Mouse (Mus musculus): ENCODE data around the gene Fam174a.
A peak's percentile ranks its signal among the peaks of the same experiment; 100 is the strongest.

Fam174a gene

DNA sequence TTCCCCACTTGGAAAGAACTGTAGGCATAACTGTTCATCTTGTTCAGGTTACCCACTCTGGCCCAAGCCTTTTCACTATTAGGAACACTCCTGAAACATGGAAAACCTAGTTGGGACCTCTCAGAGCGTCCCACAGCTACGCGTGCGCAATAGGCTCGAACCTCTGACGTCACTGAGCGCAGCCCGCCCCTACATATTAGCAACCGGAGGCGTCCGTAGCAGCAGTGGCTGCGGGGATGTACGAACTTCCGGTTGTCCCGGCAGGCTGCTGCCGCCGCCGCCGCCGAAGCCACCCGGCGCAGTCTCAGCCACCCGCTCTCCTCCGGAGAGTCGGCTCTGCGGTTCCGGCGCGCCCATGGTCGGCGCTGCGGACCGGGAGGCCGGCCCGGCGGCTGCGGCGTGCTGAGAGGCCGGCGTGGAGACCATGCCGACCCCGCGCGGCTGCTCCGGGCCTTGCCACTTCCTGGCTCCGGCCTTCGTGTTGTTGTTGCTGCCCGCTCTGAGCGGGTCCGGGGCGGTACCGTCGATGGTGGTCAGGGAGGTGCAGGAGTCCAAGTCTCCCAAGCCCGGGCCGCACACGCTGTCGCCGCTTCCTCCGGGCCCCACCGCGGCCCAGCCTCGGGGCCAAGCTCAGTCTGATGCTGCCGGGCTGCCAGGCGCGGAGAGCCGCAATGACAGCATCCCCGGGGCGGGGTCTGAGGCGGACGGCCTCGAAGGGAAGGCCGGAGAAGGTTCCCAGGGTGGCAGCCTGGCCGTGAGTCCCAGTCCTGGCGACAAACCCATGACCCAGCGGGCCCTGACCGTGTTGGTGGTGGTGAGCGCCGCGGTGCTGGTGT lies at the start of gene Fam174a:
Gene Fam174a (plus strand): TSS at position 231 of the 836 bp plus-strand sequence.
- DNase-seq (ENCODE audit: extremely low spot score, low read depth, low spot score) = peak; percentile 57

GRCm38 (mm10) chr1:95263843-95264242 lies 49.6 kb upstream of the Fam174a start:
- DNase-seq (ENCODE audit: extremely low spot score, low read depth, low spot score) = no peak

DNA sequence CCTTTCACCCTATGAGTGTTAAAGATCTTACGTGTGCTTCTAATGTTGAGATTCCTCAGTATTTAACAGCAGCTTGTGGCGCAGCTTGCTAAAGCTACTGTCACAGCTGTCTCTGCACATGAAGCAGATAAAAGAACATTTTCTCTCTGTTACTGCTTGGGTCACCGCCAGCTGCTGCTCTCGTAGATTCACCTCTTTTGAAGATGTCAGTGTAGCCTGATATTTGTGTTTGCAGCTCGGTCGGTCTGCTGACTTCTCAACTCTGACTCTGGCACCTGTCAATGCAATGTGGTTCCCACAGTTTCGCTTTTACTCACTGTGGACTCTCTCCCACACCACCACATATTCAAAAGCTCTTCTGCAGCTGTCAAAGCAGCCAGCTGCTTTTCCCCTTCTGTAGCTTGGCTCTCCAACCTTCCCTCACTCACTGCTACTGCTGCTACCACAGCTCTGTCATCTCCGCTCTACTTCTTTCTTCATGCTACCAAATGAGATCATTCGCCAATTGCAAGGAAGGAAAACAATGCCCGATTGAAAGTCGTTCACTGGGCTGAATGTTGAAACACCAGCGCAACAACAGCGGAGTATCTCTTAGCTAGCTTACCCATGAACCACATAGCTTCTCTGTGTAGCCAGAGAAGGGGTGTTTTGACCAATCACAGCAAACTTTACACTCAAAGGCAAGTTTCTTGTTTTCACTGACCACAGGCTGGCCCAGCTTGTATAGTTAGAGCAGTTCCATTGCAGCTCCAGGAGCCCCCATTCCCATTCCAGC lies 45.3 kb upstream of the Fam174a start:
- DNase-seq (ENCODE audit: extremely low spot score, low read depth, low spot score) = no peak

GRCm38 (mm10) chr1:95273321-95273720 lies 40.1 kb upstream of the Fam174a start:
- DNase-seq (ENCODE audit: extremely low spot score, low read depth, low spot score) = no peak

DNA sequence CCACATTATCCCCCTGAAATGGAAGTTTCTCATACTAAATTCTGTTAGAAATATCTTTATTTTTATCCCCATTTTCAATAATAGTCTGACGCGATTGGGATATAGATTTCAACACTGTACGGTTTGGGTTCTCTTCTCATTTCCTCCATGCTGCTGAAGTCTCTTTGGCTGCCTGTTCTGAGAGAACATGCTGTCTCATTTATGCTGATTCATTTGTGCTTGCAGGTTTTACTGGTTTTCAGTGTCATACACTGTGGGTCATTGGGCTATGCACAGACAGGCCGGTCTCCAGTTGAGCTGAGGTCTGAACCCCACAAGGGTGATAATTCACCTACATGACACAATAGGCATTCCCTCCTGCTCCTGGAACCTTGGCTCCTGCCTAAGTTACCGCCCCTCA lies 5.1 kb upstream of the Fam174a start:
- no peak for DNase-seq (ENCODE audit: extremely low spot score, low read depth, low spot score)

DNA sequence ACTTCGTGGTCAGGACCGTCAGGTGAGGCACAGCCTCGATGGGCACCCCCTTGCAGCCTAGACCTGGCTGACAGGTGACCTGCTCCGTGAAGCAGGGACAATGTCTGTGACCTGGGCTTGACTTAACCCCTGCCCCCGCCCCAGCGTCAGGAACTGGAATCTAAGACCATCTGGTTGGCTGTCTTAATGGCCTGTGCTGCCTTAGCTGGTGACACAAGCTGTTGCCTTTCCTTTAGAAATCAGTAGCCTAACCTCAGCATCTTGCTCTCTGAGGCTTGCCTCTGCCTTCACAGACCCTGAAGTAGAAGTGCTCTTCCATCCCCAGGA lies 769 bp downstream of the Fam174a start:
- no peak for DNase-seq (ENCODE audit: extremely low spot score, low read depth, low spot score)

DNA sequence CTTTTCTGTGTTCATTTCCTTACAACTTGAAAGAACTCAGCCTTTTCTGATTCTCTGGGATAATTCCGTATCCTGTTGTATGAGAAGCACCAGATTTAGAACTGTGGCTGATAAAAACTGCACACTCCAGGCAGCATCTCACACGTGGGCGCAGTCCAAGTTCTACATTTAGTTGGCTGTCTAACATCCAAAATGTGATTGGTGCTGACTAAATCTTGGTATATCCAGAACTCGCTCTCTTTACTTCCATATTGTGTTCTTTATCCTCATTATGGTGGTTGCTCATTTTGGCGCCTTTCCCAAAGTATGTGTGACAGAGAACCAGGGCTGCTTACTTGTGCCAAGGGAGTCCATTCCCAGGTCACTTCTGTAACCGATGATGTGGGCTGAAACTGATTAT lies 2.6 kb downstream of the Fam174a start:
- DNase-seq (ENCODE audit: extremely low spot score, low read depth, low spot score) = no peak

DNA sequence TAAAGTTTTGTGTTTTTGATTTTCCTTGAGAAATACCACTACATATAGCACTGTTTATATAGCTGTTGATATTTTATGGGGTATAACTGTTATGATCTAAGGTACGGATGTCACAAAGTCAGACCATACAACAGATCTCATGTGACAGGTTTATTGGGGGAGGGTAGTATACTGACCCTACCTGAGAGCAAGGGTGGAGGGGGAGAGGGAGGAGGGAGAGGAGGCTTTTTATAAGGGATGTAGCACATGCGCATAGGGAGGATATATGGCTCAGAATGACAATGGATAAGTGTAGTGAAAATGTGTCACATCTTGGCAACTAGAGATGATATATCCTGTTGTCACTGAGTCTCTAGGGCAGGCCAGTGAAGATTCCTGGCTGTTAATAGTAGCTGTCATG lies 8.8 kb downstream of the Fam174a start:
- DNase-seq (ENCODE audit: extremely low spot score, low read depth, low spot score) = no peak

DNA sequence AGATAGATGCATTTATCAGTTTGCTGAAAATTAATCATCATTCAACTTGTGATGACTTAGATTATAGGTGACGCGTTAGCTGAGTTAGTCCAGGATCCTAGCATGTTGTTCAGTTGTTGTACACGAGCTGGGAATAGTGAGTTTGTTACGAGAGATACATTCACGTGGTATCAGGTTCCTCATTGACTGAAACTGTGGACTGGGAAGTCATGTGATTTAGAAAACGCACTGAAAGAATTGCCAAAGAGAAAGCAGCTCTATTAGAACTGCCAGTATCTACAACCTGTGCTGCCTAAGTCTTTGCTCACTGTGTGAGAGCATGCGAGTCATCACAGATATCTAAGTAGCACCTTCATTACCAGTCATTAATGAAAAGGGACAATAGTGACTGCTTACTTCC lies 9.6 kb downstream of the Fam174a start:
- no peak for DNase-seq (ENCODE audit: extremely low spot score, low read depth, low spot score)

- no peak for DNase-seq (ENCODE audit: extremely low spot score, low read depth, low spot score)
Measured at GRCm38 (mm10) chr1:95326856-95327255, 13.4 kb downstream of the Fam174a start.

DNA sequence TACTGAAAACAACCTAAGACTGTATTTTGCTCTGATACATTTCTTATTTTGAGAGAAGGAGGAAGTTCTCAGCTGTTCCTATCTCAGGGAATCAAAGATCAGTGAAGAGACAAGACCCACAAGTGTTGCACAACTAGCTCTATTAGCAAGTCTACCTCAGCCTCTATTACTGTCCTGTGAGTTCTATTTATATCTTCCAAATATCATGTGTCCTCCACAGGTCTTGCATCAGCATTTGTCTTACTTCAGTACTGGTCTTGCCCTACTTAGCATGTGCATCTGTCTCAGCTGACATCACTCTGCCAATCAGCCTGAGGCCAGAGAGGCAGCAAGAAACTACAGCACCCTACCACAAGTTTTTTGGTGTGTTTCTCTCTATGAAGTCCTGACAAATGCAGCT lies 26.2 kb downstream of the Fam174a start:
- no peak for DNase-seq (ENCODE audit: extremely low spot score, low read depth, low spot score)

- no peak for DNase-seq (ENCODE audit: extremely low spot score, low read depth, low spot score)
Measured at GRCm38 (mm10) chr1:95342242-95342641, 28.8 kb downstream of the Fam174a start.

DNA sequence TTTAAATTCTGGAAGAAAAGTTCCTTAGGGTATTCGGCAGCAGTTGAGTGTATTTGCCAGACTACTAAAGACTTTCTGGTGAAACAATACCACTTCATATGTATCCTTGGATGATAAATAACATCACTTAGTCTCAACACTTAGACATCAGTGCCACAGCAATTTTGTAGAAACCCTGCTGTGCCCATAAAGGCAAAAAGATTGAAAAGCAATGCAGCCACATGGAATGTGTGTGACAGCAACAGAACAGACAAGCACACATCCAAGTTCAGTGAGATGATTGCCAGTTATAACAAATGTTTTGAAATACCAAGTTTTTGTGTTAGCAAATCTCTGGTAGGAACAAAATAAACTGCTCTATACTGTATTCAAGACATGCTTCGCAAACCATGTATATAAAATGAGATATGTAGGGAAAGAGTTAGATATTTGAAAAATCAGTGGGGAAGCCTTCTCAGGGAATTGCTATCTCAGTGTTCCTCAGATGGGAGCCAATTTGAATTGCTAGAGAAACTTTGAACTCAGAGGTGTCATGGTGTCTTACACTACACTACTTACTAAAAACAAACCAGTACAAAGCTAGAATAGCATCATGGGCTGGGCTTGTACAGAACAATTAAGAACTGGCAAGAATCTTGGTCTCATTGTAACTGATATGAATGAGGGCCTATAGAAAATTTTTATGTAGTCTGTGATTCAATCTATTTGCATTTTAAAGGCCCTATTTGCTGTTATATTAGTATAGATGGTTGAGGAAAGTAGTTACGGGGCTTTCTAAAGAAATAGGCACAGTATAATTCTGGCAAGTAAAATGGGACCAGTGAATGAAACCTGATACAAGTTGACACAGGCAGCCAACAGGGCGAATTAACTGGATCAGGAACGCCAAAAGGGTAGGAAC lies 30.4 kb downstream of the Fam174a start:
- no peak for DNase-seq (ENCODE audit: extremely low spot score, low read depth, low spot score)

DNA sequence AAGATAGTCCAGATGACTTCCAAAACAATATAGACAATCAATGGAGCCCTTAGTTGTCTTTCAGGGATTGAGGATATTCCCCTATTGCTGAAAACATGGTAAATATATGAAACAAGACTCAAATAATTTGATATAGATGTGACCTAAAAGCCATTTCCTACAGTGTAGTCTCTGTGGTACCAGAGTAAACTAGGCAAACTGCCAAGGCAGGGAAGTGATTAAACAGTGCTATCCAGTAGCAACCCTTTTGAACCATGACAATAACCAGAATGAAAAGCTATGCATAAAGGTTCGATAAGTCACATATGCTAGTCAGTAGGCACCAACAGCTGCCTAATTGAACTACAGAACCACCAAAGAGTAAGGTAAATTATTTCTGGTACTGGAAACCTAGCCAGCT lies 40.7 kb downstream of the Fam174a start:
- DNase-seq (ENCODE audit: extremely low spot score, low read depth, low spot score) = no peak

DNA sequence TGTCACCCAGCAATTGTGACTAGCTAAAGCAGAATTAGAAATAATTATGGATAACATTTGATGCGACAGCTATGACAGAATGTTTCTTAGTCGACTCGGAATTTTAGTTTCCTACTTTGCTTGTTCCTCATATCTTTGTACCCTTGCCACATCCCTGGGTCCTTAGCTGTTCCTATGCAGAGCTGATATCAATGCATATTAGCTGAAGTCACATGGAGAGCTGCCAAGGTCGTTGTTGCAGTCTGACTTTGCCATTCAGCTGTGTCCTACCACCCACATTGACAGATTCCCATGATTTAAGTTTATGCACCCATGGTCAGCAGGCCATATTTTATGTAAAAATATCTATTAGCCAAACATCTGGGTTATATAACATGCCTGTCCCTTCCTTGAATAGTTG lies 43.5 kb downstream of the Fam174a start:
- DNase-seq (ENCODE audit: extremely low spot score, low read depth, low spot score) = no peak

DNA sequence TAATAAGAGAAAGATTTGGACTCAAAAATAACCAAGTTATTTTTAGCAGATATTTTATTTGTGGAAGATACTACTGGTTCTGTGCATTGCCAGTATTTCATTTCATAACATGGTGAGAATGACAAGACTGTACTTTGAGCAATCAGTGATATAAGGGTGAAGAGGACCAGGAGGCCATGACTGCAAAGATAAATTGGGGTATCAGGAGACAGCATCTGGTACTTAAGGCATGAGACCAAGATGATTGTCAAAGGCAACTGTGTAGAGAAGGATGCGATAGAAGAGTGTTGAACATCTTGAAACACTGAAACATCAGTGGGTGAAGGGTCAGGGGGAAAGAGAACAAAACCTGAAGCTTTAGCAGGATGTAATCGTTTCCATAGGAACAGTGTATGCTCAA lies 50.3 kb downstream of the Fam174a start:
- DNase-seq (ENCODE audit: extremely low spot score, low read depth, low spot score) = no peak

DNA sequence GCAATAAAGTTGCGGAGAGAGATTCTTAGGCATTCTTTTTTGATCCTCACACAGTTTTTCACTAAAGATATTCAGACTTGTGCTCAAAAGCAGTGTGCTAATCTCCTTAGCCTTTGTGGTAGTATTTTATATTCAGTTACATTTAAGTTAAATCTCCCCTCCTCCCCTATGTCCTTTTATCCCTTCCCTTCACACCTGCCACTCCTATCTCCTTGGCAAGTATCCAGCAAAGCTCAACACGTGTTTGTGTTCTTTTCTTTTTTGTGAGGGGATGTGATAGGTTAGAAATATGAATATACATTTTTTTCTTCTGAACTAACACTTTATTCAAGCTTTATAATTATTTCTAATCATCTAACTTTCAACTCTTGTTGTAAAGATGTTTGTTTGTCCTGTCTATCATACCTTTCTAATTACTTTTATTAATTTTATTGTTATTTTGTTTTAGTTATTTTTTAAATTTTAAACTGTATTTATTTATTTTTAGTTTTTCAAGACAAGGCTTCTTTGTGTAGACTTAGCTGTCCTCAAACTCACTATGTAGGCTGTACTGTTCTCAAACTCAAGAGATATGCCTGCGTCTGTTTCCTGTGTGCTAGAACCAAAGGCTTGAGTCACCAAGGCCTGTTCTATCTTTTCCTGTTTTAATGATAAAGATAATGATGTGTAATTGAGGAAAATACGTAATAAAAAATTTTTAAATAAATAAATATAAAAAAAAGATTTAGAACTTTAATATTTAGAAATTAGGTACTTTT lies 53.4 kb downstream of the Fam174a start:
- DNase-seq (ENCODE audit: extremely low spot score, low read depth, low spot score) = no peak

DNA sequence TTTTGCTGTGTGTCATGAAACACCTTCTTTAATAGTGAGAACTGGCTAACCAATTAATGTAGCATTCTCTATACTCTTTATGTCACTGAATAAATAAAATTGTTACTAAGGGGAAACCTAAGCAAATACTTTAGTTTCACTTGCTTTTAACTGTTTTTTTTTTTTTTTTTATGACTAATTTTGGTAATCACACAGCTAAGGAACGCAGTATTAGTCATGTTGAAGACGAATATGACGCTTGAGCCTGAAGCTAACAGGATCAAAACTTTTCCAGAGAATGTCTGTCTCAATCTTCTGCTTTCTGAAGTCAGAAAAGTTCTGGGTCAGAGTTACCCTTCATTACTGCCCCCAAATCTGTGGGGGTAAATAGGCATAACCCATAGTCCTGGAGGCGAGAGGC lies 54.3 kb downstream of the Fam174a start:
- no peak for DNase-seq (ENCODE audit: extremely low spot score, low read depth, low spot score)

GRCm38 (mm10) chr1:95375443-95375842 lies 62.0 kb downstream of the Fam174a start:
- no peak for DNase-seq (ENCODE audit: extremely low spot score, low read depth, low spot score)

DNA sequence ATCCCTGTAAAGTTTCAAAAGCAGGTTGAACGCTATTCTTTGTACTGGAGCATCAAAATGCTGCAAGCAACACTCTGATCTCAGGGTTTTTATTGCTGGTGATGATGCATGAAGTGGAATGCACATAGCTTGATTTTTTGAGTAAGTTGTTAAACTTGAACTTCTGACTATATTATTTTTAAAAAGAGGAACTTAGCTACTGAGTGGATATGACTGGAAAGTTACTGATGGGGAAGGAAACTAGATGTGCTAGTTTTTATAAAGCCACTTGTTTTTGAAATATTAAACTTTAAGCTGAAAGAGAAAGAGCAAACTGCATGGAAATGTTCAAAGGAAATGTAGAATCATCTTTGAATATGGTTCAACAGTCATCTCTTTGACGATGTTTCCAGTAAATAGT lies 67.6 kb downstream of the Fam174a start:
- no peak for DNase-seq (ENCODE audit: extremely low spot score, low read depth, low spot score)
